Mouse (Mus musculus) cortical plate, adult 2 months (tissue): ENCODE measurements around the gene Fcgr3. TPM values are rescaled to one million over a fixed set of nuclear protein-coding genes. Genes with fewer than 3 reads are reported as not detected.
"Not testable (repeated sequence)": the region's sequence is repeated elsewhere in the genome, so short reads cannot be mapped to it uniquely, and the experiment has no call there.

Source experiments
- H3K27ac ChIP-seq: fragments of 200-500 bp; 2 replicates; pipeline ENCODE4 v1.5.1; 2012; ENCODE audit warnings: low read length, control low read depth, inconsistent platforms; ENCODE audit not compliant: insufficient read depth
- H3K4me1 ChIP-seq: fragments of 200-500 bp; 2 replicates; pipeline ENCODE4 v1.6.1; 2011; ENCODE audit warnings: low read length; ENCODE audit not compliant: control insufficient read depth, insufficient read depth
- H3K4me3 ChIP-seq: fragments of 200-500 bp; 2 replicates; pipeline ENCODE4 v1.5.1; 2011; ENCODE audit warnings: mild to moderate bottlenecking, low read length, control low read depth; ENCODE audit not compliant: insufficient read depth
- CTCF ChIP-seq: fragments of 200-500 bp; IDR thresholded peaks from 2 replicates; pipeline ENCODE4 v1.5.1; 2011; ENCODE audit warnings: mild to moderate bottlenecking, control low read depth, low read length; ENCODE audit not compliant: insufficient read depth; ENCODE audit errors: extremely low read depth
- POLR2A ChIP-seq: fragments of 200-500 bp; IDR thresholded peaks from 2 replicates; pipeline ENCODE4 v1.6.1; 2011; ENCODE audit warnings: mild to moderate bottlenecking, low read length, control low read depth; ENCODE audit not compliant: insufficient read depth; ENCODE audit errors: extremely low read depth
- polyA plus RNA-seq: library from polyadenylated mRNA; depleted of rRNA; stranded (reverse); fragments of >200 nt; gene quantifications from 2 replicates; pipeline ENCODE4 v1.2.3, GENCODE M21; 2012

Fcgr3 gene
- polyA plus RNA-seq, 1 experiment: 20.6 TPM

DNA sequence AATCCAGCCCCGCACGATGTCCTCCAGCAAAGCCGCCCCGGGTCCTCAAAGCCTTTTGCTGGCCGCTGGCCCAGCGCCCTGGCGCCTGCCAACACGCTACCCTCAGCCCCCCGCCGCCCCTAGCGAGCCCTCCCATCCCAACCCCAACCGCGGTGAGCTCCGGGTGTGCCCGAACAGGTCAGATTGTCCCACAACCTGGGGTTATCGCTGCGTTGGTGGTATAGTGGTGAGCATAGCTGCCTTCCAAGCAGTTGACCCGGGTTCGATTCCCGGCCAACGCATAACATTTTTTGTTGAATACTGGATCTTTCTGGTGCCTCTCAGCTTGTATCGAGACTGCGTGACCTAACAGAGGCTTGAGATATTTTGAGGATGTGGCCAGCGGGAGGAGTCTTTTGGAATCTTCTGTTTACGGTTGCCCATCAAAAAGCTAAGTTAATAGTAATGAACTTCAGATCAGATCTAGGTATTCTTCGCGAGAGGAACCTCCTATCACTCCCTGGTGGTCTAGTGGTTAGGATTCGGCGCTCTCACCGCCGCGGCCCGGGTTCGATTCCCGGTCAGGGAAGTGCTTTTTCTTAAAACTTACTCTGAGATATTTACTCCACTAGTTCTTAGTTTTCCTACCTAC, 37.9 kb upstream of the Fcgr3 start:
- no peaks in the 10 kb centered on the region for H3K4me1 ChIP-seq
- peak overlapping the region; percentile 79 for H3K4me3 ChIP-seq
- TF ChIP-seq CTCF (no peak), POLR2A (no peak)
- H3K27ac ChIP-seq: no peak overlapping the region

GRCm38 (mm10) chr1:171101733-171102546, 37.2 kb upstream of the Fcgr3 start:
- no peak for TF ChIP-seq CTCF
- TF ChIP-seq POLR2A: no peak
- Histone ChIP-seq H3K4me3 (peak overlapping the region; percentile 79), H3K27ac (no peak overlapping the region), H3K4me1 (no peaks in the 10 kb centered on the region)

DNA sequence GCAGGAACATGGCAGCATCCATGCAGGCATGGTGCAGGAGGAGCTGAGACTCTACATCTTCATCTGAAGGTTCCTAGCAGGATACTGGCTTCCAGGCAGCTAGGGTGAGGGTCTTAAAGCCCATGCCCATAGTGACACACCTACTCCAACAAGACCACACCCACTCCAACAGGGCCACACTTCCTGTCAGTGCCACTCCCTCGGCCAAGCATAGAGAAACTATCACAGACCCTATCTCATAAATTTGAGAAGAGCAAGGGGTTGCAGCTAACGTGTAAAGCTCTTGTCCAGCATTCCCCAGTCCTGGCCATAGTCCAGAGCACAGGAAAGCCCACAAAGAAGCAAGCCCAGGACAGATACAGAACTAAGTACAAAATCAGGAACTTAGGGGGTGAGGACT, 36.3 kb upstream of the Fcgr3 start:
- no peak overlapping the region for H3K4me3 ChIP-seq
- no peaks in the 10 kb centered on the region for H3K4me1 ChIP-seq
- TF ChIP-seq POLR2A (no peak), CTCF (no peak)
- no peak overlapping the region for H3K27ac ChIP-seq

- TF ChIP-seq CTCF: no peak
- no peak for TF ChIP-seq POLR2A
- Histone ChIP-seq H3K4me1 (no peaks in the 10 kb centered on the region), H3K4me3 (no peak overlapping the region), H3K27ac (no peak overlapping the region)
Observed at GRCm38 (mm10) chr1:171097612-171098011, 32.9 kb upstream of the Fcgr3 start.

DNA sequence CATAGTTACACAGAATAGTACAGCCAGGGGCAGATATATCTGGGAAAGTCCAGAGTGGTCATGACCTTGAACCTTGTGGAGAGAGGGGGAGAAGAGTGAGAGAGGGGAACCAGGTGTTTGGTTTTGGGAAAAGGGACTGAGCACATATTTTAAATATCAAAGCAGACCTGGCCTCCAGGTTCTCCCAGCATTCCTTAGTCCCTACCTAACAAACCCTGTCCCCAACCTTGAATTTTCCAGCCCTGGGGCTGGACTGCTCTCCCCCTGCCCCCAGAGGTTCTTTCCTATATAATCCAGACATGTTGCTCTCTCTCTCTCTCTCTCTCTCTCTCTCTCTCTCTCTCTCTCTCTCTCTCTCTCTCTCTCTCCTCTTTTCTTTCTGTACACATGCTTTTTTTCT, 32.4 kb upstream of the Fcgr3 start:
- Histone ChIP-seq H3K27ac (no peak overlapping the region), H3K4me3 (no peak overlapping the region), H3K4me1 (no peaks in the 10 kb centered on the region)
- TF ChIP-seq CTCF: no peak
- no peak for TF ChIP-seq POLR2A

DNA sequence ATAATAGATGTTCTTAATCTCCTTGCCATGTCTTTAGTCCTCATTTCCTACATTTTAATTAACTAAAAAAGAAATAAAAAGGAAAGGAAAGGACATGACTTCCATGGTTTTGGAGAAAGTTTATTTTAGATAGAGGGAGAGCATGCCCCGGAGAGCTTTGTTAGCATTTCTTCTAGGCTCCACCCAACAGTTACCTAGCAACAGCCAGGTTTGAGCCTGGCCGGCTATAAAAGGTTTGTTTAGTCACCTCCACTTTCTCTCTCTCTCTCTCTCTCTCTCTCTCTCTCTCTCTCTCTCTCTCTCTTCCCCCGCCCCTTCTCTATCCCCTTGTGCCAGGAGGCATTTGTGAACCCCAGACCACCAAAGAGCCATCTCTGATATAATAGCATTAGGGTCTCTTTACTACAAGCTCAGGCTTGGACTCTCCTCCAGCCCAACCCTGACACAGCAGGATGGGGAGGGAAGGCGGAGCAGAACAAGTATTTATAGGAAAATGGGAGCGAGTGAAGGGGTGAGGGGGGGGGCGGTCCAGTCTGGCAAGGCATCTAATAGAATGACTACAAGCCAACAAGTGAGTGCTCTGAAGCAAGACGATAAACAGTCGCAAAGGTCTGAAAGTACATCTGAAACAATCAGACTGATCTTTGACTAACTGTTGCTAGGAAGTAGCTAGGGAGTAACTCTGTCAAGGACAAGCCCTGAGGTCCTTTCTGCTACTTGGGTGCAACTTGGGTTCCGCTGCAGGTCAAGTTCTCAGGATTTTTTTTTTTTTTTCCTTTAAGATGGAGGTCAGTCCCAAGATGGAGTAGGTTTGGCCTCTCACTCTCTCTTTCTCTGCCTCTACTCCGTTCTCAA, 31.6 kb upstream of the Fcgr3 start:
- TF ChIP-seq POLR2A: no peak
- TF ChIP-seq CTCF: no peak
- no peak overlapping the region for H3K27ac ChIP-seq

DNA sequence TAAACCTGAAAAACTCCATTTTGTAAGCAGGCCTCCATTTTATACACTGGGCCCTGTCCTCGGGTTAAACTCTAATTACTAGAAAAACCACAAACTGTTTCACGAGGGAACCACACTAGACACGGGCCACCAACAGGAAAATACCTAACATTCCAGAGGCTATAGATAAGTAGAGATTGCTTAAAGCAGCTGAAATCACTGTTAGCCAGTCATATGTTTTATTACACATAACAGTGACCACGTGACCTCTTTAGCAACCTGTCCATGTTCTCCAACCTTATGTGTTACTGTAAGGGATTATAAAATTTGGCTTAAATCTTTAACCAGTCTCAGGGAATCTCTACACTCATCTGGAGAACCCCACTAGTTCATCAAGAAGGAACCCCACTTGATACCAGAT, 29.7 kb upstream of the Fcgr3 start:
- no peaks in the 10 kb centered on the region for H3K4me1 ChIP-seq
- no peak overlapping the region for H3K4me3 ChIP-seq
- H3K27ac ChIP-seq: no peak overlapping the region
- TF ChIP-seq CTCF: no peak
- no peak for TF ChIP-seq POLR2A

More for the DNA sequence above, 31.6 kb upstream of the Fcgr3 start:
- Histone ChIP-seq H3K4me3 (no peak overlapping the region), H3K4me1 (no peaks in the 10 kb centered on the region)

- no peak for TF ChIP-seq POLR2A
- H3K27ac ChIP-seq: no peak overlapping the region
- no peaks in the 10 kb centered on the region for H3K4me1 ChIP-seq
- H3K4me3 ChIP-seq: no peak overlapping the region
Observed at GRCm38 (mm10) chr1:171090761-171091160, 26.0 kb upstream of the Fcgr3 start.

GRCm38 (mm10) chr1:171089891-171090290, 25.2 kb upstream of the Fcgr3 start:
- Histone ChIP-seq H3K4me3 (no peak overlapping the region), H3K4me1 (no peaks in the 10 kb centered on the region), H3K27ac (no peak overlapping the region)
- no peak for TF ChIP-seq CTCF
- no peak for TF ChIP-seq POLR2A

DNA sequence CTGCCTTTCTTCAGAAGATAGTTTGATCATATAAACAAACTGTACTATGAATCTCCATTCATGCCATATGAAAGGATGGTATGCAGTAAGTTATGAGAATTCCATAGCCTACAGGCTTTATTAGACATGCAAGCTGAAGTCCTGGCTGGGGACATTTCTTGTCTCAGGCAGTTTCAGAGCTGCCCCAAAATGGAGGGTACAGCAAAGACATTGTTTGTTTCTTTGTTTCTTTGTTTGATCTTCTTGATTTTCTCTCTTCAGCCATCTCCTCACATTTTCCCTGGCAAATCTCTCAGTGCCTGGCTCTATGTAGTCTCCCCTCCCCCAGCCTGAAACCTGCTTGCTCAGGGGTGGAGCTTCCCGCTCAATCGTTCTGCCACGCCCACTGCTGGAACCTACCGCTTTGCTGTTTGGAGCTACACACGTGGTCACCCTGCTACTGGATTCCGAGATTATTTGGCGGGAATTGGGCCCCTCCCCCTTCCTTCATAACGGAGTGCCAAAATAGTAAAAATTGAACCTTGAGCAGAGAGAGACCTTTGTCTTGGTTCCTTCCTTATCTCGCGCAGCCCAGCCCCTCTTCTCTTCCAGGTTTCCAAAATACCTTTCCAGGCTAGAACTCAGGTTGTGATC, 23.6 kb upstream of the Fcgr3 start:
- not testable (repeated sequence) for H3K4me1 ChIP-seq, H3K4me3 ChIP-seq, H3K27ac ChIP-seq
